Mouse (Mus musculus) liver, postnatal 0 days (tissue): Measurements from ENCODE around the gene Pirt.

ENCODE experiments used
- CTCF ChIP-seq: sonication (generic); IDR thresholded peaks from 2 replicates; pipeline ENCODE4 v1.5.1; 2016; ENCODE audit warnings: antibody characterized with exemption, low read depth
- EP300 ChIP-seq: IDR thresholded peaks from 2 replicates; pipeline ENCODE4 v1.6.1; 2016; ENCODE audit warnings: antibody characterized with exemption, low read depth, mild to moderate bottlenecking

- no peak for TF ChIP-seq CTCF
- no peak for TF ChIP-seq EP300
Observed at GRCm38 (mm10) chr11:66942011-66942410, 30.2 kb downstream of the Pirt start.
